8 mouse cellular contexts compared by ENCODE assay signal in genomic region chr7:107370232-107371125, GRCm38 (mm10). TPM values are rescaled to one million over a fixed set of nuclear protein-coding genes. Genes with fewer than 3 reads are reported as not detected.
A peak's percentile ranks its signal among the peaks of the same experiment; 100 is the strongest.
DNase-seq lines count a peak whose midpoint lies in the region; ATAC-seq lines count a peak whose summit lies in the region.

TSS of gene Syt9 (plus strand) at chr7:107370728.

- ATAC-seq in forebrain, embryonic 15.5 days (replicated peaks), result peak; percentile 91
- ATAC-seq in hindbrain, embryonic 14.5 days (ENCODE audit: low FRiP score), result peak; percentile 92

- 0 out of 2 replicates have a peak within 1 kb of the TSS, but pooled peaks have one; percentile 23 for H3K27ac ChIP-seq in forebrain, embryonic 15.5 days (replicated peaks)
- H3K27ac ChIP-seq in hindbrain, embryonic 14.5 days, result 0 out of 2 replicates have a peak within 1 kb of the TSS, but pooled peaks have one; percentile 27

- H3K27me3 ChIP-seq in forebrain, embryonic 15.5 days, result no peaks in the 10 kb centered on the region; the same call in 1 of the 2 replicates
- H3K27me3 ChIP-seq in hindbrain, embryonic 14.5 days (ENCODE audit: control insufficient read depth, insufficient read depth, low read length), result peaks cover 35% of the 10 kb centered on the region

- peak; percentile 81 for DNase-seq in R1 (ENCODE audit: low read depth, low spot score)
- peak; percentile 78 for DNase-seq in cerebellum, adult 11-12 months
- peak; percentile 51 for DNase-seq in hindbrain, embryonic 14.5 days (ENCODE audit: low spot score)
- peak; percentile 13 to 35 for DNase-seq in layer of hippocampus, postnatal 25 days (ENCODE audit: extremely low spot score in 1 of 2, low spot score in 1 of 2)
- DNase-seq in lung, postnatal 36 days, result peak; percentile 10
- DNase-seq in right cerebral cortex, postnatal 10 days (ENCODE audit: low spot score in 2 of 2), result peak; percentile 42 to 52
- no peak for DNase-seq in spleen, postnatal 36 days (ENCODE audit: low spot score in 2 of 2)

- H3K9me3 ChIP-seq in forebrain, embryonic 15.5 days, result no peaks in the 10 kb centered on the region
- no peaks in the 10 kb centered on the region for H3K9me3 ChIP-seq in hindbrain, embryonic 14.5 days (ENCODE audit: control insufficient read depth, low read length)

- no peaks in the 10 kb centered on the region for H3K36me3 ChIP-seq in forebrain, embryonic 15.5 days
- no peaks in the 10 kb centered on the region for H3K36me3 ChIP-seq in hindbrain, embryonic 14.5 days (replicated peaks; ENCODE audit: control insufficient read depth, insufficient read depth)

- peak within 1 kb of the TSS; percentile 62 for H3K9ac ChIP-seq in forebrain, embryonic 15.5 days (replicated peaks)
- peak within 1 kb of the TSS; percentile 73 for H3K9ac ChIP-seq in hindbrain, embryonic 14.5 days

- WGBS in forebrain, embryonic 15.5 days, result under 1% methylated on average over 86 of the region's 102 CpGs
- WGBS in hindbrain, embryonic 14.5 days, result under 1% methylated on average over 83 of the region's 102 CpGs

- H3K4me3 ChIP-seq in forebrain, embryonic 15.5 days, result peak within 1 kb of the TSS; percentile 79
- peak within 1 kb of the TSS; percentile 88 for H3K4me3 ChIP-seq in hindbrain, embryonic 14.5 days (replicated peaks; ENCODE audit: low read length)

- peak within 1 kb of the TSS; percentile 98 for H3K4me2 ChIP-seq in forebrain, embryonic 15.5 days (replicated peaks)
- H3K4me2 ChIP-seq in hindbrain, embryonic 14.5 days (replicated peaks), result peak within 1 kb of the TSS; percentile 98

- peaks cover 16% of the 10 kb centered on the region for H3K4me1 ChIP-seq in forebrain, embryonic 15.5 days
- H3K4me1 ChIP-seq in hindbrain, embryonic 14.5 days (replicated peaks; ENCODE audit: control insufficient read depth, insufficient read depth, low read length), result no peaks in the 10 kb centered on the region

RNA-seq across cellular contexts. Expression of gene Syt9, which starts in this region (rescaled TPM):
- polyA plus RNA-seq in forebrain, embryonic 15.5 days (2015; fragmentation: Nextera tagmentation; extraction: Ambion mirVana), result 5.3 and 7.6 TPM in 2 replicates
- polyA plus RNA-seq in hindbrain, embryonic 14.5 days (2014; fragmentation: Nextera tagmentation; extraction: Ambion mirVana), result 13.2 and 16.8 TPM in 2 replicates
- total RNA-seq in layer of hippocampus, postnatal 25 days (2021), result 1 to 10 TPM; 3.7 to 5.9 TPM

Comparison
In these comparisons a context has a peak if more than half of its experiments do, and no peak if none do; other contexts are left out.
1. DNase-seq: peak in R1 (single experiment), cerebellum, adult 11-12 months (single experiment), hindbrain, embryonic 14.5 days (single experiment), layer of hippocampus, postnatal 25 days (2 of 2), lung, postnatal 36 days (single experiment) and right cerebral cortex, postnatal 10 days (2 of 2); none in spleen, postnatal 36 days (0 of 2).